Mouse (Mus musculus) thymus, adult 2 months (tissue): Measurements from ENCODE around the gene Itgb7. TPM values are rescaled to one million over a fixed set of nuclear protein-coding genes. Genes with fewer than 3 reads are reported as not detected.

Source experiments
- DNase-seq: peaks from one replicate; pipeline ENCODE4 v3.0.0; 2021
- H3K27ac ChIP-seq: fragments of 200-500 bp; 2 replicates; pipeline ENCODE4 v1.5.1; 2012; ENCODE audit warnings: low read length, control low read depth; ENCODE audit not compliant: control insufficient read depth, insufficient read depth
- H3K27me3 ChIP-seq: fragments of 200-500 bp; 2 replicates; pipeline ENCODE4 v1.6.1; 2012; ENCODE audit warnings: mild to moderate bottlenecking, low read length, moderate library complexity, mixed read lengths; ENCODE audit not compliant: control insufficient read depth, insufficient read depth
- H3K36me3 ChIP-seq: fragments of 200-500 bp; 2 replicates; pipeline ENCODE4 v1.6.1; 2012; ENCODE audit warnings: mild to moderate bottlenecking, low read length, moderate library complexity; ENCODE audit not compliant: control insufficient read depth, insufficient read depth
- H3K4me1 ChIP-seq: fragments of 200-500 bp; replicated peaks from 2 replicates; pipeline ENCODE4 v1.6.1; 2012; ENCODE audit warnings: low read length; ENCODE audit not compliant: control insufficient read depth, insufficient read depth
- H3K4me3 ChIP-seq: fragments of 200-500 bp; 2 replicates; pipeline ENCODE4 v1.5.1; 2012; ENCODE audit warnings: mild to moderate bottlenecking, low read length, control low read depth, moderate library complexity; ENCODE audit not compliant: control insufficient read depth, insufficient read depth
- CTCF ChIP-seq: fragments of 200-500 bp; IDR thresholded peaks from 2 replicates; pipeline ENCODE4 v1.5.1; 2012; ENCODE audit warnings: mild to moderate bottlenecking, control low read depth, low read length, moderate library complexity, borderline replicate concordance; ENCODE audit not compliant: control insufficient read depth, poor library complexity, insufficient read depth; ENCODE audit errors: extremely low read depth
- POLR2A ChIP-seq: fragments of 200-500 bp; IDR thresholded peaks from 2 replicates; pipeline ENCODE4 v1.6.1; 2012; ENCODE audit warnings: mild to moderate bottlenecking, low read length, control low read depth, moderate library complexity; ENCODE audit not compliant: control insufficient read depth, poor library complexity, insufficient read depth; ENCODE audit errors: extremely low read depth
- WGBS: fragments of 180-500 bp; shearing (Covaris S2); methylation state at CpG from one replicate; pipeline ENCODE4 v1.1.7; 2018; 5-methylcytosine and 5-hydroxymethylcytosine counted together
- polyA plus RNA-seq: library from polyadenylated mRNA; depleted of rRNA; stranded (reverse); fragments of >200 nt; gene quantifications from 2 replicates; pipeline ENCODE4 v1.2.3, GENCODE M21; 2012

Itgb7 gene
- polyA plus RNA-seq, 1 experiment = 82.8 TPM

- no peak overlapping the region for H3K4me3 ChIP-seq
- no peak overlapping the region for H3K27ac ChIP-seq
- no peaks in the 10 kb centered on the region for H3K36me3 ChIP-seq
- DNase-seq = no peak
- WGBS = 95% methylated on average over 4 of the region's 4 CpGs
- no peaks in the 10 kb centered on the region for H3K4me1 ChIP-seq
- TF ChIP-seq CTCF (no peak), POLR2A (no peak)
- no peaks in the 10 kb centered on the region for H3K27me3 ChIP-seq
These were observed 38.1 kb downstream of the Itgb7 start for GRCm38 (mm10) chr15:102193652-102194051.

GRCm38 (mm10) chr15:102192820-102193386, 38.8 kb downstream of the Itgb7 start:
- H3K36me3 ChIP-seq = no peaks in the 10 kb centered on the region
- H3K4me3 ChIP-seq = no peak overlapping the region
- no peak overlapping the region for H3K27ac ChIP-seq
- TF ChIP-seq CTCF (no peak), POLR2A (no peak)
- no peak for DNase-seq
- WGBS = 38% methylated on average over 5 of the region's 5 CpGs
- H3K4me1 ChIP-seq = no peaks in the 10 kb centered on the region
- no peaks in the 10 kb centered on the region for H3K27me3 ChIP-seq

GRCm38 (mm10) chr15:102192271-102192812, 39.4 kb downstream of the Itgb7 start:
- DNase-seq = no peak
- Histone ChIP-seq H3K36me3 (no peaks in the 10 kb centered on the region), H3K27ac (no peak overlapping the region), H3K4me1 (no peaks in the 10 kb centered on the region), H3K4me3 (no peak overlapping the region), H3K27me3 (no peaks in the 10 kb centered on the region)
- WGBS = 82% methylated on average over 7 of the region's 7 CpGs
- no peak for TF ChIP-seq CTCF
- TF ChIP-seq POLR2A = no peak

- Histone ChIP-seq H3K4me1 (no peaks in the 10 kb centered on the region), H3K36me3 (no peaks in the 10 kb centered on the region), H3K27me3 (no peaks in the 10 kb centered on the region), H3K4me3 (no peak overlapping the region), H3K27ac (no peak overlapping the region)
- 94% methylated on average over 7 of the region's 7 CpGs for WGBS
- TF ChIP-seq CTCF (no peak), POLR2A (no peak)
- no peak for DNase-seq
These were observed 40.0 kb downstream of the Itgb7 start for GRCm38 (mm10) chr15:102191699-102192098.

GRCm38 (mm10) chr15:102188883-102189282, 42.9 kb downstream of the Itgb7 start:
- H3K27me3 ChIP-seq = no peaks in the 10 kb centered on the region
- no peaks in the 10 kb centered on the region for H3K4me1 ChIP-seq
- no peaks in the 10 kb centered on the region for H3K36me3 ChIP-seq
- no peak overlapping the region for H3K4me3 ChIP-seq
- TF ChIP-seq CTCF (no peak), POLR2A (no peak)
- H3K27ac ChIP-seq = no peak overlapping the region
- 94% methylated on average over 6 of the region's 6 CpGs for WGBS
- no peak for DNase-seq

GRCm38 (mm10) chr15:102188096-102188495, 43.6 kb downstream of the Itgb7 start:
- H3K27ac ChIP-seq = no peak overlapping the region
- no peaks in the 10 kb centered on the region for H3K27me3 ChIP-seq
- no peak for DNase-seq
- no peak overlapping the region for H3K4me3 ChIP-seq
- WGBS = 98% methylated on average over 10 of the region's 10 CpGs
- no peaks in the 10 kb centered on the region for H3K4me1 ChIP-seq
- TF ChIP-seq CTCF (no peak), POLR2A (no peak)
- no peaks in the 10 kb centered on the region for H3K36me3 ChIP-seq

- H3K36me3 ChIP-seq = no peaks in the 10 kb centered on the region
- H3K27me3 ChIP-seq = no peaks in the 10 kb centered on the region
- no peak overlapping the region for H3K4me3 ChIP-seq
- H3K27ac ChIP-seq = no peak overlapping the region
- no peaks in the 10 kb centered on the region for H3K4me1 ChIP-seq
- TF ChIP-seq POLR2A (no peak), CTCF (no peak)
- WGBS = 92% methylated on average over 11 of the region's 11 CpGs
- DNase-seq = no peak
These were observed 45.5 kb downstream of the Itgb7 start for GRCm38 (mm10) chr15:102186239-102186638.
